Mouse (Mus musculus) kidney, postnatal 0 days (tissue): ENCODE measurements at regions not wholly inside any gene's neighbourhood (a gene's known extent, or its start where the extent isn't known, plus 50 kb on each side); places are given as distances from the start of the nearest gene placed in this dataset.

Source experiments
- ATAC-seq: fragments of 200-750 bp; cut with Nextera tagmentation; replicated peaks from 2 replicates; pipeline ENCODE4 v1.8.0; 2017; ENCODE audit warnings: low read depth, moderate number of reproducible peaks, moderate TSS enrichment, moderate library complexity; ENCODE audit not compliant: low FRiP score
- DNase-seq: peaks from one replicate; pipeline ENCODE4 v3.0.0-alpha.2; 2016; ENCODE audit warnings: low spot score
- H3K27ac ChIP-seq: fragments of 300-500 bp; sonication (generic); 2 replicates; pipeline ENCODE4 v1.5.1; 2014; ENCODE audit warnings: mild to moderate bottlenecking
- H3K27me3 ChIP-seq: fragments of 300-500 bp; sonication (generic); 2 replicates; pipeline ENCODE4 v1.6.1; 2014; ENCODE audit warnings: low read length, mixed read lengths; ENCODE audit not compliant: insufficient read depth
- H3K36me3 ChIP-seq: fragments of 300-500 bp; sonication (generic); 2 replicates; pipeline ENCODE4 v1.6.1; 2014; ENCODE audit warnings: low read length, mixed read lengths; ENCODE audit not compliant: insufficient read depth
- H3K4me1 ChIP-seq: fragments of 300-500 bp; sonication (generic); replicated peaks from 2 replicates; pipeline ENCODE4 v1.6.1; 2014; ENCODE audit warnings: antibody characterized with exemption, low read length, mixed read lengths; ENCODE audit not compliant: insufficient read depth
- H3K4me2 ChIP-seq: fragments of 300-500 bp; sonication (generic); 2 replicates; pipeline ENCODE4 v1.6.1; 2014; ENCODE audit warnings: mild to moderate bottlenecking, low read length, moderate library complexity, mixed read lengths
- H3K4me3 ChIP-seq: fragments of 300-500 bp; sonication (generic); replicated peaks from 2 replicates; pipeline ENCODE4 v1.5.1; 2014; ENCODE audit warnings: low read depth, low read length
- H3K9ac ChIP-seq: fragments of 300-500 bp; sonication (generic); 2 replicates; pipeline ENCODE4 v1.6.1; 2014; ENCODE audit warnings: low read depth, low read length
- H3K9me3 ChIP-seq: fragments of 300-500 bp; sonication (generic); replicated peaks from 2 replicates; pipeline ENCODE4 v1.6.1; 2016; ENCODE audit warnings: low read length, inconsistent platforms, mixed read lengths
- CTCF ChIP-seq: IDR thresholded peaks from 2 replicates; pipeline ENCODE4 v1.5.1; 2016; ENCODE audit warnings: antibody characterized with exemption, low read depth, mild to moderate bottlenecking, moderate library complexity
- WGBS: fragments of 180-500 bp; shearing (Covaris S2); extraction: QIAGEN DNeasy Blood & Tissue Kit; methylation state at CpG from one replicate; pipeline ENCODE4 v1.1.7; 2014; 5-methylcytosine and 5-hydroxymethylcytosine counted together

DNA sequence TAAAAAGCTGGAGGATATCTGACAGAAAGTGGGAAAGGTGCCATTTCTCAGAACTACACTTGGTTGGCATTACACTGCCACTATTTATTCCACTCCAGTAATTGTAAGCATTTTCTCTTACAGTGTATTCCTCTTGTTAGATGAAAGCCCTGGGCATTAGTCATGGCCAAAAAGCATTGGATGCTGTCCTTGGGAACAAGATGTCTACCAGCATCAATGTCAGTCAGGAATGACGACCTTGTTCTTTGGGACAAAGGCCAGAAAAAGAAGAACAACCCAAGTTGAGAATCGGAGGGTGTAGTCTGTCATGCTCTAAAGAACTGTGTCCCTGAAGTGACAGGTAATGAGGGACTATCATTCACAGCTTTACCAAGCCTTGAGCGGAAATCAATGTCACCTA lies 662.1 kb upstream of the Gm10800 start:
- no peaks in the 10 kb centered on the region for H3K9me3 ChIP-seq
- DNase-seq = no peak
- H3K4me2 ChIP-seq = no peak overlapping the region
- no peak for TF ChIP-seq CTCF
- H3K4me1 ChIP-seq = no peaks in the 10 kb centered on the region
- no peak overlapping the region for H3K27ac ChIP-seq
- no peaks in the 10 kb centered on the region for H3K27me3 ChIP-seq
- ATAC-seq = no peak
- no peak overlapping the region for H3K4me3 ChIP-seq
- no peaks in the 10 kb centered on the region for H3K36me3 ChIP-seq
- WGBS = 76% methylated on average over 3 of the region's 3 CpGs
- H3K9ac ChIP-seq = no peak overlapping the region
